Mouse (Mus musculus): ENCODE data around the gene Rlim. TPM values are rescaled to one million over a fixed set of nuclear protein-coding genes. Genes with fewer than 3 reads are reported as not detected.
A peak's percentile ranks its signal among the peaks of the same experiment; 100 is the strongest.

Rlim gene
- polyA plus RNA-seq, 1 experiment from 2014 or later = 46.4 TPM

DNA sequence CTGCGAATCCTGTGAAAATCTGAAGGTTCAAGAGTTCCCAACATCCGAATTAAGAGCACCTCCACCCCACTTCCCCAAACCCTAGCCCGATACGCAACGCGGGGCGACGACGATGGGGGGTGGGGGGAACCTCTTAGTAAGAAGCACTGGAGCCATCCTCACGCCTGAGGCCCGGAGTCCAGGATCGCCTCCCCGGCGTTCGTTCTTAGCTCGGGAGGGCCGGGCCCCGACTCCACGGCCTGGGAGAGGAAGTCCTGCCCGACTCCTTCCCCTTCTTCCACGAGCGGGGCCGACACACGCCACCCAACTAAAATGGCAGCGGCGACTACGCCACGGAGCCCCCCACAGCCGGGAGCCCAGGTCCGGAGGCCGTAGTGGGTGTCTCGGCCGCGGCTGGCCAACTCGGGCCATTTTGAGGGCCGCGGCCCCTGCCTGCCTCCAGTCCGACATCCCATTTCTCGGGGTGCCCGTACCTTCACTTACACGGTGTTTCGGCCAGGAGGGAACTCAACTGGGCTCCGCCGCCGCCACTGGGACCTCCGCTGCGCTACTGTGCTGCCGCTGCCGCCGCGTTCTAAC is 405 bp downstream of the Rlim start:
- H3K27ac ChIP-seq (replicated peaks) = peak overlapping the region; percentile 89
- peaks cover 41% of the 10 kb centered on the region for H3K27me3 ChIP-seq
- ATAC-seq (ENCODE audit: low FRiP score, low read depth) = peak; percentile 52
- H3K36me3 ChIP-seq = peaks cover 4% of the 10 kb centered on the region; the same call in 1 of the 2 replicates
- peak overlapping the region; percentile 55 for H3K4me2 ChIP-seq (replicated peaks)
- H3K9ac ChIP-seq (replicated peaks) = peak overlapping the region; percentile 77
- no peaks in the 10 kb centered on the region for H3K9me3 ChIP-seq
- 27% methylated on average over 41 of the region's 51 CpGs for WGBS
- peak overlapping the region; percentile 75 for H3K4me3 ChIP-seq
- H3K4me1 ChIP-seq = no peaks in the 10 kb centered on the region

GRCm38 (mm10) chrX:103980036-103980435 is 1.0 kb downstream of the Rlim start:
- H3K27me3 ChIP-seq = peaks cover 38% of the 10 kb centered on the region

GRCm38 (mm10) chrX:103939701-103940100 is 41.4 kb downstream of the Rlim start:
- Histone ChIP-seq H3K9ac (replicated peaks) (no peak overlapping the region), H3K36me3 (no peaks in the 10 kb centered on the region), H3K27me3 (peaks cover 29% of the 10 kb centered on the region), H3K9me3 (no peaks in the 10 kb centered on the region), H3K4me2 (replicated peaks) (no peak overlapping the region), H3K27ac (replicated peaks) (no peak overlapping the region), H3K4me3 (no peak overlapping the region), H3K4me1 (no peaks in the 10 kb centered on the region)
- no peak for ATAC-seq (ENCODE audit: low FRiP score, low read depth)
- WGBS = 95% methylated on average over 3 of the region's 3 CpGs

More at GRCm38 (mm10) chrX:103980036-103980435, 1.0 kb downstream of the Rlim start:
- ATAC-seq (ENCODE audit: low FRiP score, low read depth) = no peak
- WGBS = 26% methylated on average over 12 of the region's 12 CpGs
- no peaks in the 10 kb centered on the region for H3K9me3 ChIP-seq
- H3K27ac ChIP-seq (replicated peaks) = no peak overlapping the region
- H3K4me2 ChIP-seq (replicated peaks) = peak overlapping the region; percentile 55
- H3K4me1 ChIP-seq = no peaks in the 10 kb centered on the region
- peak overlapping the region; percentile 77 for H3K9ac ChIP-seq (replicated peaks)
- peaks cover 4% of the 10 kb centered on the region; the same call in 1 of the 2 replicates for H3K36me3 ChIP-seq
- peak overlapping the region; percentile 75 for H3K4me3 ChIP-seq

DNA sequence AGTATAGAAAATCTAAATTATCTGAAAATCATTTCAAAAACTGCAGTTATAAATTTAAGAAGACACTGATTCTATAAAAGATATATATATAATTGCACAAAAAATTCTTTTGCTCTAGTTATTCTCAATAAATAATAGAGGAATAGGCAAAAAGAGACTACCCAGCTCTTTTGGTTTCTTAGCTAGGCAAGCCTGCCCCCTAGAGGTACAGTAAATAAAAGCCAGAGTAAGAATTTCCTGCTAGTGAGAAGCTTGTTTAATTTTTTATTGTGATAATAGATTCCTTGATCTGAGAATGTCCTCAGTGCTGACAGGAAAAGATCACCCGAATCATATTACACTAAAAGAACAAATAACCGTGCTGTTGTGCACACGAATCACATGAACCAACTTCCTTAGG is 43.8 kb downstream of the Rlim start:
- ATAC-seq (ENCODE audit: low FRiP score, low read depth) = no peak

GRCm38 (mm10) chrX:103922436-103922835 is 58.6 kb downstream of the Rlim start:
- H3K4me3 ChIP-seq = no peak overlapping the region
- WGBS = 74% methylated on average over 2 of the region's 2 CpGs
- no peak overlapping the region for H3K27ac ChIP-seq (replicated peaks)
- H3K4me1 ChIP-seq = no peaks in the 10 kb centered on the region
- no peak overlapping the region for H3K4me2 ChIP-seq (replicated peaks)
- ATAC-seq (ENCODE audit: low FRiP score, low read depth) = no peak
- H3K36me3 ChIP-seq = no peaks in the 10 kb centered on the region
- no peak overlapping the region for H3K9ac ChIP-seq (replicated peaks)
- H3K27me3 ChIP-seq = peaks cover 60% of the 10 kb centered on the region
- H3K9me3 ChIP-seq = no peaks in the 10 kb centered on the region

More for the DNA sequence above, 43.8 kb downstream of the Rlim start:
- H3K9ac ChIP-seq (replicated peaks) = no peak overlapping the region
- 34% methylated on average over 3 of the region's 3 CpGs for WGBS
- no peaks in the 10 kb centered on the region for H3K4me1 ChIP-seq
- no peaks in the 10 kb centered on the region for H3K36me3 ChIP-seq
- no peak overlapping the region for H3K27ac ChIP-seq (replicated peaks)
- H3K4me2 ChIP-seq (replicated peaks) = no peak overlapping the region
- H3K27me3 ChIP-seq = peaks cover 28% of the 10 kb centered on the region; the same call in 1 of the 2 replicates
- no peaks in the 10 kb centered on the region for H3K9me3 ChIP-seq
- H3K4me3 ChIP-seq = no peak overlapping the region

GRCm38 (mm10) chrX:103918954-103919353 is 62.1 kb downstream of the Rlim start:
- H3K36me3 ChIP-seq = no peaks in the 10 kb centered on the region
- H3K27me3 ChIP-seq = peaks cover 67% of the 10 kb centered on the region
- H3K9ac ChIP-seq (replicated peaks) = no peak overlapping the region
- H3K4me1 ChIP-seq = no peaks in the 10 kb centered on the region
- H3K4me3 ChIP-seq = no peak overlapping the region
- H3K4me2 ChIP-seq (replicated peaks) = no peak overlapping the region
- 51% methylated on average over 5 of the region's 5 CpGs for WGBS
- no peaks in the 10 kb centered on the region for H3K9me3 ChIP-seq
- H3K27ac ChIP-seq (replicated peaks) = no peak overlapping the region
- no peak for ATAC-seq (ENCODE audit: low FRiP score, low read depth)

DNA sequence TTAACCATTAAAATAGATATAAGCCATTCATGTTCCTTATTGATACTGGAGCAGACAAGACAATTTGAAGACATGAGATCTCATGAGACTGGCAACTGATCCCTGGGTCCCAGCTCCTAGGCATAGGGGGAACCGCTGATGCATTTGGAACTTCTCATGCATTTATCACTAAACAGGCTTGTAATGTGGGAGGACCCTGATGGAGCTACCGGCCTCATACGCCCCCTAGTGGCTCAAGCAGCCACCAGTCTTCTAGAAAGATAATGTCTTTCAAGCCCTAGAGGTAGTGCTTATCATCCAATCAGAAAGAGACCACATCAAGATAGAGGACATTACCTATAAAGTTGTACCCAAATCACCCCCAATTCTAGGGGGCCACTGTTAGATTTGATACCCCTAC is 66.3 kb downstream of the Rlim start:
- Histone ChIP-seq H3K27ac (replicated peaks) (no peak overlapping the region), H3K27me3 (peaks cover 65% of the 10 kb centered on the region), H3K4me3 (no peak overlapping the region), H3K36me3 (no peaks in the 10 kb centered on the region), H3K4me1 (no peaks in the 10 kb centered on the region), H3K4me2 (replicated peaks) (no peak overlapping the region), H3K9me3 (no peaks in the 10 kb centered on the region), H3K9ac (replicated peaks) (no peak overlapping the region)
- ATAC-seq (ENCODE audit: low FRiP score, low read depth) = no peak; the same call in 1 of the 2 replicates
- WGBS = 18% methylated on average over 3 of the region's 3 CpGs

Other genes starting within 250 kb of the Rlim start
- 12.6 and 16.9 TPM in 2 replicates for gene Slc16a2, start 159.3 kb downstream of the Rlim start, polyA plus RNA-seq (2016; fragmentation: Nextera tagmentation; extraction: Ambion mirVana)
- gene Nexmif, start 219.9 kb upstream of the Rlim start, polyA plus RNA-seq (2016; fragmentation: Nextera tagmentation; extraction: Ambion mirVana) = 4.4 and 5.6 TPM in 2 replicates